Mouse (Mus musculus) right cerebral cortex, adult 2 months (tissue): ENCODE data around the gene Fgfr2.

ENCODE experiments used
- DNase-seq, 2 experiments: peaks; one replicate each; pipeline ENCODE4 v3.0.0; 2021 to 2022; ENCODE audit warnings: low spot score in 2 of 2

The Fgfr2 gene

GRCm38 (mm10) chr7:131992873-131993272 is 1130.3 kb downstream of the Fgfr2 start:
- DNase-seq, result no peak

GRCm38 (mm10) chr7:131992226-131992625 is 1130.9 kb downstream of the Fgfr2 start:
- DNase-seq, result no peak

- DNase-seq, result no peak
Observed at GRCm38 (mm10) chr7:131989056-131989455, 1134.1 kb downstream of the Fgfr2 start.

GRCm38 (mm10) chr7:131978609-131979008 is 1144.5 kb downstream of the Fgfr2 start:
- no peak for DNase-seq

- DNase-seq, result no peak
Observed at GRCm38 (mm10) chr7:131975867-131976266, 1147.3 kb downstream of the Fgfr2 start.

GRCm38 (mm10) chr7:131970255-131970654 is 1152.9 kb downstream of the Fgfr2 start:
- DNase-seq, result peak in 1 of 2 experiments; percentile 54

GRCm38 (mm10) chr7:131966916-131967494 is 1156.1 kb downstream of the Fgfr2 start:
- DNase-seq, result peak in 1 of 2 experiments; percentile 61

- peak; percentile 54 to 65 for DNase-seq
Observed at GRCm38 (mm10) chr7:131966023-131966915, 1156.9 kb downstream of the Fgfr2 start, which contains the start of gene Gpr26. Gpr26 (plus strand) TSS chr7:131966460.

- DNase-seq, result no peak
Observed at GRCm38 (mm10) chr7:131960551-131960950, 1162.6 kb downstream of the Fgfr2 start.

- no peak for DNase-seq
Observed at GRCm38 (mm10) chr7:131958705-131959104, 1164.4 kb downstream of the Fgfr2 start.

- no peak for DNase-seq
Observed at GRCm38 (mm10) chr7:131953402-131953801, 1169.7 kb downstream of the Fgfr2 start.

- DNase-seq, result no peak
Observed at GRCm38 (mm10) chr7:131951131-131951530, 1172.0 kb downstream of the Fgfr2 start.

GRCm38 (mm10) chr7:131937611-131938010 is 1185.5 kb downstream of the Fgfr2 start:
- DNase-seq, result peak in 1 of 2 experiments; percentile 14

- DNase-seq, result no peak
Observed at GRCm38 (mm10) chr7:131927288-131928050, 1195.7 kb downstream of the Fgfr2 start.

- DNase-seq, result no peak
Observed at GRCm38 (mm10) chr7:131917384-131917783, 1205.8 kb downstream of the Fgfr2 start.

- peak; percentile 42 to 63 for DNase-seq
Observed at GRCm38 (mm10) chr7:131909611-131910010, 1213.5 kb downstream of the Fgfr2 start.

- no peak for DNase-seq
Observed at GRCm38 (mm10) chr7:131906499-131907190, 1216.5 kb downstream of the Fgfr2 start.

- DNase-seq, result peak; percentile 85 to 88
Observed at GRCm38 (mm10) chr7:131899356-131899755, 1223.8 kb downstream of the Fgfr2 start.

- peak; percentile 49 to 72 for DNase-seq
Observed at GRCm38 (mm10) chr7:131897282-131897681, 1225.9 kb downstream of the Fgfr2 start.

- no peak for DNase-seq
Observed at GRCm38 (mm10) chr7:131882824-131883223, 1240.3 kb downstream of the Fgfr2 start.

GRCm38 (mm10) chr7:131881876-131882615 is 1241.1 kb downstream of the Fgfr2 start:
- peak; percentile 77 to 83 for DNase-seq
